Mouse (Mus musculus) thymus, postnatal 36 days (tissue): ENCODE data around the gene Zfp652.
"Not testable (repeated sequence)": the region's sequence is repeated elsewhere in the genome, so short reads cannot be mapped to it uniquely, and the experiment has no call there.

Source experiments
- DNase-seq, 2 experiments: peaks; one replicate each; pipeline ENCODE4 v3.0.0; 2022; ENCODE audit warnings: mixed read lengths in 2 of 2

The Zfp652 gene

GRCm38 (mm10) chr11:95712563-95713224, at the start of gene Zfp652:
TSS of gene Zfp652 (plus strand) at chr11:95712673.
- peak; percentile 95 to 97 for DNase-seq

GRCm38 (mm10) chr11:95666529-95667149, 45.8 kb upstream of the Zfp652 start, which contains the start of gene Phb:
TSS of gene Phb (plus strand) at chr11:95666957.
- peak; percentile 84 to 93 for DNase-seq

GRCm38 (mm10) chr11:95667177-95667576, 45.3 kb upstream of the Zfp652 start:
- DNase-seq: peak; percentile 44 to 63

GRCm38 (mm10) chr11:95668086-95668485, 44.4 kb upstream of the Zfp652 start:
- not testable (repeated sequence) for DNase-seq

- no peak for DNase-seq
Measured at GRCm38 (mm10) chr11:95675498-95675897, 37.0 kb upstream of the Zfp652 start.

GRCm38 (mm10) chr11:95676307-95676706, 36.2 kb upstream of the Zfp652 start:
- DNase-seq: peak; percentile 78 to 81

- DNase-seq: no peak
Measured at GRCm38 (mm10) chr11:95677925-95678701, 34.4 kb upstream of the Zfp652 start.

GRCm38 (mm10) chr11:95681995-95682601, 30.4 kb upstream of the Zfp652 start:
- no peak for DNase-seq

GRCm38 (mm10) chr11:95682946-95683345, 29.5 kb upstream of the Zfp652 start:
- DNase-seq: no peak

- DNase-seq: peak; percentile 62
Measured at GRCm38 (mm10) chr11:95686031-95686430, 26.4 kb upstream of the Zfp652 start.

- no peak for DNase-seq
Measured at GRCm38 (mm10) chr11:95687084-95687656, 25.3 kb upstream of the Zfp652 start.

- DNase-seq: peak; percentile 21 to 22
Measured at GRCm38 (mm10) chr11:95688515-95688914, 24.0 kb upstream of the Zfp652 start.

GRCm38 (mm10) chr11:95688981-95689380, 23.5 kb upstream of the Zfp652 start:
- peak in 1 of 2 experiments; percentile 12 for DNase-seq

GRCm38 (mm10) chr11:95689544-95689943, 22.9 kb upstream of the Zfp652 start:
- DNase-seq: no peak

GRCm38 (mm10) chr11:95698541-95698940, 13.9 kb upstream of the Zfp652 start:
- DNase-seq: no peak

- no peak for DNase-seq
Measured at GRCm38 (mm10) chr11:95700778-95701739, 11.4 kb upstream of the Zfp652 start.

GRCm38 (mm10) chr11:95704032-95704969, 8.2 kb upstream of the Zfp652 start:
- DNase-seq: no peak

- DNase-seq: no peak
Measured at GRCm38 (mm10) chr11:95704970-95705330, 7.5 kb upstream of the Zfp652 start.

GRCm38 (mm10) chr11:95709534-95710040, 2.9 kb upstream of the Zfp652 start:
- DNase-seq: no peak

- no peak for DNase-seq
Measured at GRCm38 (mm10) chr11:95710478-95710877, 2.0 kb upstream of the Zfp652 start.
